Mouse (Mus musculus) cortical plate, adult 2 months (tissue): ENCODE results near the gene Atg4a-ps.

ENCODE experiments used
- CTCF ChIP-seq: fragments of 200-500 bp; IDR thresholded peaks from 2 replicates; pipeline ENCODE4 v1.5.1; 2011; ENCODE audit warnings: mild to moderate bottlenecking, control low read depth, low read length; ENCODE audit not compliant: insufficient read depth; ENCODE audit errors: extremely low read depth
- POLR2A ChIP-seq: fragments of 200-500 bp; IDR thresholded peaks from 2 replicates; pipeline ENCODE4 v1.6.1; 2011; ENCODE audit warnings: mild to moderate bottlenecking, low read length, control low read depth; ENCODE audit not compliant: insufficient read depth; ENCODE audit errors: extremely low read depth

GRCm38 (mm10) chr3:103678811-103679210 lies 32.9 kb upstream of the Atg4a-ps start:
- TF ChIP-seq POLR2A: no peak
- TF ChIP-seq CTCF: no peak
